8 mouse cellular contexts compared by ENCODE assay signal in genomic region chr7:96813497-96814400, GRCm38 (mm10).
DNase-seq lines count a peak whose midpoint lies in the region; ATAC-seq lines count a peak whose summit lies in the region.

No protein-coding gene starts in this region.

- 90% methylated on average over 9 of the region's 9 CpGs for WGBS in midbrain, embryonic 14.5 days
- 82% methylated on average over 9 of the region's 9 CpGs for WGBS in midbrain, embryonic 11.5 days
- 52% methylated on average over 9 of the region's 9 CpGs for WGBS in heart, embryonic 13.5 days
- WGBS in stomach, embryonic 16.5 days, result 43% methylated on average over 9 of the region's 9 CpGs

- no peak for ATAC-seq in midbrain, embryonic 14.5 days (ENCODE audit: low FRiP score, low TSS enrichment)
- no peak for ATAC-seq in midbrain, embryonic 11.5 days (ENCODE audit: low FRiP score)
- no peak for ATAC-seq in heart, embryonic 13.5 days (ENCODE audit: extremely low read depth, insufficient number of reproducible peaks, low FRiP score, low TSS enrichment)
- ATAC-seq in stomach, embryonic 16.5 days (ENCODE audit: insufficient read depth, low FRiP score), result peak; percentile 80

- peaks cover 18% of the 10 kb centered on the region for H3K4me1 ChIP-seq in midbrain, embryonic 14.5 days (ENCODE audit: control insufficient read depth, insufficient read depth, low read length)
- H3K4me1 ChIP-seq in midbrain, embryonic 11.5 days (ENCODE audit: control insufficient read depth, insufficient read depth, low read length), result peaks cover 7% of the 10 kb centered on the region
- H3K4me1 ChIP-seq in heart, embryonic 13.5 days, result peaks cover 29% of the 10 kb centered on the region
- peaks cover 19% of the 10 kb centered on the region for H3K4me1 ChIP-seq in stomach, embryonic 16.5 days (ENCODE audit: control insufficient read depth, insufficient read depth, low read length)

- no peak overlapping the region for H3K4me3 ChIP-seq in midbrain, embryonic 14.5 days (replicated peaks; ENCODE audit: low read depth, low read length)
- no peak overlapping the region for H3K4me3 ChIP-seq in midbrain, embryonic 11.5 days (ENCODE audit: low read depth, low read length)
- H3K4me3 ChIP-seq in heart, embryonic 13.5 days, result no peak overlapping the region
- H3K4me3 ChIP-seq in stomach, embryonic 16.5 days (replicated peaks; ENCODE audit: low read length), result no peak overlapping the region

- H3K36me3 ChIP-seq in midbrain, embryonic 14.5 days (ENCODE audit: control insufficient read depth, insufficient read depth, low read length), result peaks cover 3% of the 10 kb centered on the region; the same call in 1 of the 2 replicates
- H3K36me3 ChIP-seq in midbrain, embryonic 11.5 days (ENCODE audit: control insufficient read depth, insufficient read depth, low read length), result no peaks in the 10 kb centered on the region
- H3K36me3 ChIP-seq in heart, embryonic 13.5 days, result no peaks in the 10 kb centered on the region
- no peaks in the 10 kb centered on the region for H3K36me3 ChIP-seq in stomach, embryonic 16.5 days (ENCODE audit: control insufficient read depth, insufficient read depth, low read length)

- H3K4me2 ChIP-seq in midbrain, embryonic 14.5 days (ENCODE audit: low read length), result no peak overlapping the region
- H3K4me2 ChIP-seq in midbrain, embryonic 11.5 days, result no peak overlapping the region
- no peak overlapping the region for H3K4me2 ChIP-seq in heart, embryonic 13.5 days
- H3K4me2 ChIP-seq in stomach, embryonic 16.5 days (ENCODE audit: low read depth, low read length), result no peak overlapping the region

- no peak overlapping the region for H3K9ac ChIP-seq in midbrain, embryonic 14.5 days (replicated peaks; ENCODE audit: low read length)
- no peak overlapping the region for H3K9ac ChIP-seq in midbrain, embryonic 11.5 days (ENCODE audit: low read length)
- H3K9ac ChIP-seq in heart, embryonic 13.5 days, result no peak overlapping the region
- 0 out of 2 replicates have a peak overlapping the region, but pooled peaks have one; percentile 3 for H3K9ac ChIP-seq in stomach, embryonic 16.5 days (ENCODE audit: low read length)

- H3K27ac ChIP-seq in midbrain, embryonic 14.5 days (replicated peaks; ENCODE audit: low read depth, low read length), result no peak overlapping the region
- H3K27ac ChIP-seq in midbrain, embryonic 11.5 days (ENCODE audit: low read depth, low read length), result no peak overlapping the region
- peak overlapping the region; percentile 74 for H3K27ac ChIP-seq in heart, embryonic 13.5 days (replicated peaks)
- peak overlapping the region; percentile 90 for H3K27ac ChIP-seq in stomach, embryonic 16.5 days (ENCODE audit: low read length)

- peak; percentile 7 for DNase-seq in midbrain, embryonic 14.5 days
- no peak for DNase-seq in midbrain, embryonic 11.5 days (ENCODE audit: low spot score, missing footprints)
- DNase-seq in kidney, postnatal 4 days, result peak; percentile 79 to 81
- no peak for DNase-seq in embryo, embryonic 9.5 days (ENCODE audit: extremely low spot score)
- no peak for DNase-seq in ovary, postnatal 10 days (ENCODE audit: low spot score)
- DNase-seq in adrenal gland, postnatal 25 days, result no peak

- no peaks in the 10 kb centered on the region for H3K27me3 ChIP-seq in midbrain, embryonic 14.5 days (ENCODE audit: control insufficient read depth, insufficient read depth, low read length)
- no peaks in the 10 kb centered on the region for H3K27me3 ChIP-seq in midbrain, embryonic 11.5 days (ENCODE audit: control insufficient read depth, insufficient read depth, low read length)
- no peaks in the 10 kb centered on the region for H3K27me3 ChIP-seq in heart, embryonic 13.5 days (replicated peaks)
- H3K27me3 ChIP-seq in stomach, embryonic 16.5 days (ENCODE audit: control insufficient read depth, insufficient read depth, low read length), result no peaks in the 10 kb centered on the region

- H3K9me3 ChIP-seq in midbrain, embryonic 14.5 days (ENCODE audit: control insufficient read depth, low read length), result no peaks in the 10 kb centered on the region
- H3K9me3 ChIP-seq in midbrain, embryonic 11.5 days (ENCODE audit: control insufficient read depth, low read length), result no peaks in the 10 kb centered on the region
- H3K9me3 ChIP-seq in heart, embryonic 13.5 days, result no peaks in the 10 kb centered on the region
- H3K9me3 ChIP-seq in stomach, embryonic 16.5 days (replicated peaks; ENCODE audit: control insufficient read depth, low read length), result no peaks in the 10 kb centered on the region

Comparison
In these comparisons a context has a peak if more than half of its experiments do, and no peak if none do; other contexts are left out.
1. DNase-seq: peak in midbrain, embryonic 14.5 days (single experiment) and kidney, postnatal 4 days (2 of 2); none in midbrain, embryonic 11.5 days (single experiment), embryo, embryonic 9.5 days (single experiment), ovary, postnatal 10 days (single experiment) and adrenal gland, postnatal 25 days (single experiment).
2. H3K27ac ChIP-seq: peak in heart, embryonic 13.5 days (single experiment) and stomach, embryonic 16.5 days (single experiment); none in midbrain, embryonic 14.5 days (single experiment) and midbrain, embryonic 11.5 days (single experiment).